Mouse (Mus musculus) erythroblast, embryonic 14.5 days (primary cell): ENCODE results near the gene Hoxc13.

Experiments
- GATA1 ChIP-seq: IDR thresholded peaks from 2 replicates; pipeline ENCODE4 v1.6.1; 2012; ENCODE audit warnings: low read length, inconsistent platforms, mixed read lengths
- TAL1 ChIP-seq: IDR thresholded peaks from 3 replicates; pipeline ENCODE4 v1.6.1; 2012; ENCODE audit warnings: low read length, inconsistent platforms, mixed read lengths

DNA sequence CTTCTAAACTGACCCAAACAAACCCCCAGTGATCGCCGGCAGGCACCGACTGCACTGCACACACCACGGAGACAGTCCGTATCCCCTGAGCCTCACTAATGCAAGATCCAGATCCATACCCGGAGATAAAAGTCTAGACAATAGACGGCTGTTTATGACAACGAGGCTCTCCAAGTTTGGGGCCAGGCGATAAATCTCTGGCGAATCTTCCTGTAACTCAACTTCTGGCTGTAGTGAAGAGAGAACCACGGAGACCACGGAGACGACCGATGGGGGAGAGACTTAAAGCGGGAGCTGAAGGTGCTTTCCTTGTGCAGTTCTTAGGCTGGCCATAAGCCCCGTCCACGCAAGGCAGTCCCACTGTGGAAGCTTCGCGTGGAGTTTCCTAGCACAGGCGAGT is 28.8 kb downstream of the Hoxc13 start:
- TF ChIP-seq TAL1 (no peak), GATA1 (no peak)
